Mouse (Mus musculus) stomach, embryonic 14.5 days (tissue): Measurements from ENCODE around the gene Sorcs2. TPM values are rescaled to one million over a fixed set of nuclear protein-coding genes. Genes with fewer than 3 reads are reported as not detected.
A peak's percentile ranks its signal among the peaks of the same experiment; 100 is the strongest.

Experiments
- ATAC-seq: fragments of 200-750 bp; cut with Nextera tagmentation; 2 replicates; pipeline ENCODE4 v1.8.0; 2017; ENCODE audit warnings: low read depth, moderate TSS enrichment; ENCODE audit not compliant: insufficient number of reproducible peaks, insufficient read depth, low FRiP score
- H3K27ac ChIP-seq: fragments of 300-500 bp; sonication (generic); 2 replicates; pipeline ENCODE4 v1.5.1; 2014; ENCODE audit warnings: mild to moderate bottlenecking, low read length, moderate library complexity, mixed read lengths
- H3K27me3 ChIP-seq: fragments of 300-500 bp; sonication (generic); 2 replicates; pipeline ENCODE4 v1.6.1; 2014; ENCODE audit warnings: low read length, control low read depth, mixed read lengths; ENCODE audit not compliant: control insufficient read depth, insufficient read depth
- H3K36me3 ChIP-seq: fragments of 300-500 bp; sonication (generic); 2 replicates; pipeline ENCODE4 v1.6.1; 2014; ENCODE audit warnings: mild to moderate bottlenecking, control low read depth, low read length, moderate library complexity, mixed read lengths; ENCODE audit not compliant: control insufficient read depth, insufficient read depth
- H3K4me1 ChIP-seq: fragments of 300-500 bp; sonication (generic); 2 replicates; pipeline ENCODE4 v1.6.1; 2014; ENCODE audit warnings: low read length, control low read depth, mixed read lengths; ENCODE audit not compliant: control insufficient read depth, insufficient read depth
- H3K4me2 ChIP-seq: fragments of 300-500 bp; sonication (generic); replicated peaks from 2 replicates; pipeline ENCODE4 v1.6.1; 2014; ENCODE audit warnings: low read depth, low read length, control low read depth
- H3K4me3 ChIP-seq: fragments of 300-500 bp; sonication (generic); 2 replicates; pipeline ENCODE4 v1.5.1; 2014; ENCODE audit warnings: low read depth, low read length, control low read depth
- H3K9ac ChIP-seq: fragments of 300-500 bp; sonication (generic); replicated peaks from 2 replicates; pipeline ENCODE4 v1.6.1; 2014; ENCODE audit warnings: low read depth, mild to moderate bottlenecking, control low read depth, low read length, moderate library complexity, mixed read lengths
- H3K9me3 ChIP-seq: fragments of 300-500 bp; sonication (generic); 2 replicates; pipeline ENCODE4 v1.6.1; 2016; ENCODE audit warnings: low read depth, low read length, control low read depth; ENCODE audit not compliant: control insufficient read depth
- WGBS: fragments of 180-500 bp; shearing (Covaris S2); extraction: QIAGEN DNeasy Blood & Tissue Kit; methylation state at CpG from one replicate; pipeline ENCODE4 v1.1.7; 2014; 5-methylcytosine and 5-hydroxymethylcytosine counted together
- polyA plus RNA-seq: library from polyadenylated mRNA; unstranded; fragments of >200 nt; fragmentation: Nextera tagmentation; extraction: Ambion mirVana; gene quantifications from 2 replicates; pipeline ENCODE4 v1.2.1, GENCODE M21; 2014

Gene Sorcs2
- polyA plus RNA-seq, 1 experiment from 2014 or later = 14.5 TPM

DNA sequence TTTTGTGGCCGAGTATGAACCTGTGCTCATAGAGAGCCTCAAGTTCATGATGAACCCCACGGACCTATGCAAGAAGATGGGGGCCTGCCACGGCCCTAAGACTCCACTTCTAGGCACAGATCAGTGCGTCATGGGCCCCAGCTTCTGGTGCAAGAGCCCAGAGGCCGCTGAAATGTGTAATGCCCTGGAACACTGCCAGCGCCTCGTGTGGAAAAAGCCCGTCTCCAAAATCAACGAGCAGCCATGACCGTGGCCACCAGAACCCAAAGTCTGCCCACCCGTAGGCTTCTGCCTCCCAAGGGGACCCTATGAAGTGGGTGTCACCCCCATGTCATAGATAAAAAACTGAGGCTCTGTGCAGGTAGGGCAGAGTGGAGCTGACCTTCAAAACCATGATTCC lies 192.5 kb downstream of the Sorcs2 start:
- H3K9ac ChIP-seq = no peak overlapping the region
- 82% methylated on average over 11 of the region's 11 CpGs for WGBS
- no peak overlapping the region for H3K27ac ChIP-seq
- ATAC-seq = no peak
- H3K27me3 ChIP-seq = no peaks in the 10 kb centered on the region
- H3K4me1 ChIP-seq = no peaks in the 10 kb centered on the region
- no peak overlapping the region for H3K4me3 ChIP-seq
- no peaks in the 10 kb centered on the region for H3K9me3 ChIP-seq
- H3K4me2 ChIP-seq = no peak overlapping the region
- no peaks in the 10 kb centered on the region for H3K36me3 ChIP-seq

DNA sequence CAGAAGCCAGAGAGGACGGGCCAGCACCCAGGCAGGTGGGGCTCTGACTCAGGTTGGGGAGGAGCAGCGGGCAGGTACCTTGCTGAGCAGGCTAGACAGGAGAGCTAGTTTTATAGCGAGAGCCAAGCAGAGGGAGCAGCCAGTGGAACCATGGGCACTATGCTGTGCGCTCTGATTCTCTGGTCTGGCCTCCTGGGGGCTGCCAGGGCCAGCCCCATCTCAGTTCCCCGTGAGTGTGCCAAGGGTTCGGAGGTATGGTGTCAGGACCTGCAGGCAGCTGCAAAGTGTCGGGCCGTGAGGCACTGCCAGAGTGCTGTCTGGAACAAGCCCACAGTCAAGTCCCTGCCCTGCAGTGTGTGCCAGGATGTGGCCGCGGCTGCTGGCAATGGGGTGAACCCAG lies 194.0 kb downstream of the Sorcs2 start, which contains the start of gene Psapl1:
Gene Psapl1, plus strand, starts transcription at position 106 of the 400 bp plus-strand sequence.
- no peak for ATAC-seq
- WGBS = 83% methylated on average over 10 of the region's 10 CpGs
- Histone ChIP-seq H3K4me2 (no peak within 1 kb of the TSS), H3K9ac (no peak within 1 kb of the TSS), H3K9me3 (no peaks in the 10 kb centered on the region), H3K4me3 (no peak within 1 kb of the TSS), H3K36me3 (no peaks in the 10 kb centered on the region), H3K27ac (peak within 1 kb of the TSS; percentile 55; the same call in 1 of the 2 replicates), H3K4me1 (no peaks in the 10 kb centered on the region), H3K27me3 (no peaks in the 10 kb centered on the region)

DNA sequence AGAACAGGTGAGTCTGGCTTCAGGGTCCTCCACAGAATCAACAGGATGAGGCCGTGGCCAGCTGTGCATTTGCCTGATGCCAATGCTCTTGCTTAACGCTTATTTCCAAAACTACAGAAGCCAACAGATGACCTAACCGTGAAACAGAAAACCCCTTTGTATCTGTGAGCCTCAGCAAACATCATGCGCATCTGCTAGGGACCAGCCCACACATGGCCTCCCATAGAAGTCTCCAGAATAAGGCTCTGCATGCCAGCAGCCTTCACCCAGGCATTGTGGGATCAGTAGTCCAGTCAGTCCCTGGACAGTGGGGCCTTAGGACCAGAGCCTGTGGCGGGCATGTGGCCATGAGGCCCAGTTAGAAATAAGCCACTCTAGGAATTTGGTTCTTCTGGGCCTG lies 194.5 kb downstream of the Sorcs2 start:
- no peaks in the 10 kb centered on the region for H3K36me3 ChIP-seq
- ATAC-seq = no peak
- no peak overlapping the region for H3K4me3 ChIP-seq
- H3K27me3 ChIP-seq = no peaks in the 10 kb centered on the region
- H3K9me3 ChIP-seq = no peaks in the 10 kb centered on the region
- H3K9ac ChIP-seq = no peak overlapping the region
- no peak overlapping the region for H3K4me2 ChIP-seq
- peak overlapping the region; percentile 55; the same call in 1 of the 2 replicates for H3K27ac ChIP-seq
- 68% methylated on average over 5 of the region's 5 CpGs for WGBS
- no peaks in the 10 kb centered on the region for H3K4me1 ChIP-seq

DNA sequence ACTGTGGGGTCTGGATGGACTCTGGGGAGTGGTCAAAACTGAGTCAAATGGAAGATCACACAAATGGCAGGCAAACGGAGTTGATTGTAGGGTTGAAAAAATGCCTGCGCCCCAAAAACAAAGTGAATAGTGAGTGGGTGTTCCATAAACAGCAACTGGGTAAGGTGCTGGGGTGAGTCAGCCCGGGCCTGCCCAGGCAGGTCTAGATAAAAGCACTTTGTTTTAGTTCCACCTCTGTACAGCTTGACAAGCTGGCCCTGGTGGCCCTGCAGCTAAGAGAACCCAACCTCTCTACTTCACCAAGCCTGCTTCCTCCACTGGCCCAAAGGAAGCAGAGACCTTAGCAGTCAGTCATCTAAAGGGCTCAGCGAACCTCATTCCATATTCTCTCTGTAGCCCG lies 195.2 kb downstream of the Sorcs2 start:
- Histone ChIP-seq H3K9me3 (no peaks in the 10 kb centered on the region), H3K9ac (no peak overlapping the region), H3K4me2 (no peak overlapping the region), H3K27me3 (no peaks in the 10 kb centered on the region), H3K4me3 (no peak overlapping the region), H3K27ac (peak overlapping the region; percentile 55; the same call in 1 of the 2 replicates), H3K36me3 (no peaks in the 10 kb centered on the region), H3K4me1 (no peaks in the 10 kb centered on the region)
- 70% methylated on average over 5 of the region's 5 CpGs for WGBS
- ATAC-seq = peak; percentile 40; the same call in 1 of the 2 replicates

DNA sequence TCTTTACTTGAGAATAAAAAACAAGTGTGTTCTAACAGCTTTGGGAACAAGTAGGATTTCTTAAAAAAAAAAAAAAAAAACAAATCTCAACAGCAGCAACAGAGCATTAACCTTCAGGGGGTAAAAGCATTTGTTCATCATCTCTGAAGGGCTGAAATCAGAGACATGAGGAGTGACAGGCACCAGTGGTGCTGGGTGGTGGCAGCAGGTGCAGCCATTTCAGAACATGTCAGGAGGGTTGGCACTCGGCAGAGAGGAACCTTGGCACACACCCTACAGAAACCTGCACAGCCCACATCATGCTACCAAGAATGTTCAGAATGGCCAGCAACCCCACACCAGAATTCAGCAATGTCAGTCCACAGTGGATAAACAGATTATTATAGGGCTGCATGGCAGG lies 198.4 kb downstream of the Sorcs2 start:
- no peaks in the 10 kb centered on the region for H3K9me3 ChIP-seq
- no peak overlapping the region for H3K4me2 ChIP-seq
- H3K27ac ChIP-seq = no peak overlapping the region
- no peak overlapping the region for H3K4me3 ChIP-seq
- 80% methylated on average over 1 of the region's 1 CpGs for WGBS
- H3K27me3 ChIP-seq = no peaks in the 10 kb centered on the region
- H3K36me3 ChIP-seq = no peaks in the 10 kb centered on the region
- H3K4me1 ChIP-seq = 0 out of 2 replicates have a peak, but pooled peaks cover 2% of the 10 kb centered on the region
- H3K9ac ChIP-seq = no peak overlapping the region
- no peak for ATAC-seq

DNA sequence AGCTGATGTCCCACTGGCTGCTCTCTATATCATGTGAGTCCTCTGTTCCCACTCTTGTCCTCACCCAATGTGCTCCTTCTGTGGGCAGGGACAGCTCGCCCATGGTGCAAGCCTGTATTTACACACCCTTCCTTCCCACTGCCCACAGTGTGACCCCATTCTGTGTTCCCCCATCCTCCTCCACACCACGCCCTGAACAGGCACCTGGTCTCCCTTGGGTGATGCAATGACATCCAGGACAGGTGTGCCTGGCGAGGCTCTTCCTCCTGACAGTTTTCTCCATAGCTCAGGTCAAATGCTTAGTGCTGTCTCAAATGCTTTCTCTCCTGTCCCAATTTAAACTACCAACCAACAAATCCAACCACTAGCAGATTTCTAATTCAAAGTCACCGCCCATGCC lies 202.5 kb downstream of the Sorcs2 start:
- WGBS = 84% methylated on average over 4 of the region's 4 CpGs
- ATAC-seq = no peak
- Histone ChIP-seq H3K4me1 (peaks cover 10% of the 10 kb centered on the region; the same call in 1 of the 2 replicates), H3K27ac (no peak overlapping the region), H3K9ac (no peak overlapping the region), H3K27me3 (no peaks in the 10 kb centered on the region), H3K4me2 (no peak overlapping the region), H3K9me3 (no peaks in the 10 kb centered on the region), H3K4me3 (no peak overlapping the region), H3K36me3 (no peaks in the 10 kb centered on the region)

DNA sequence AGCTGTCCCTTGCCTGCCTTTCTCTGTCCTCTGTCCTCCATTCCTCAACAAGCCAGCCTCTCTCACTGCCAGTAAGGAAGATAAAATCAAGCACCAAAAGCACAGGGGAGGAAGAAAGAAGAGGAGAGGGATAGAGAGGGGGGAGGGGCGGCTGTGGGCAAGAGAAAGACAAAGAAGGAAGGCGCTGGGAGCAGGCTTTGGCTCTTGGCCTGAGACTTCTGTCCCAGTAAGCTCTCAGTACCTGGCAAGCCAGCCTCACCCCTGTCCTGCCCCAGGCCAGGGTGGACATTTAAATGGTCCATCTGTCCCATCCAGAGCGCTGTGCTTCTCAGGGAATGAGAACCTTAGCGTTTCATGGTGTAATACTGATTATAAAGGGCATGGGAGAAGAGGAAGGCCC lies 203.3 kb downstream of the Sorcs2 start:
- WGBS = 57% methylated on average over 4 of the region's 4 CpGs

DNA sequence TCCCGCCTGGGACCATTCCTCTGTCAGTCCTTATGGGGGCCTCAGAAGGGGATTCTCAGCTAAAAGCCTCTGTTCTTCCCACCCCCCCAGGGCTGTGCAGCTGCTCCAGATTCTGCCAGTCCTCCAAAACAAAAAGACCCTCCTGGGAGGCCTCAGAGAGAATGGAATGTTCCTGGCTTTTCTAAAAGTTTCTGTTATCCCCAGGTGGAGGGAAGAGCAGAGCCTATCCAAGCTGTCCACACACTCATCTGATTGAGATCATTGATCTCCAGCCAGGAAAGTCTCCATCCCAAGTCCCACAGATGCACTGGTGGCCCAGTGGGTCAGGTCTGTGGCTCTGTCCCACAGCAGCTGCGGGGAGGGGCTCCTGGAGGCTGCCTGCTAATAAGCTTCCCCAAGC lies 205.3 kb downstream of the Sorcs2 start:
- Histone ChIP-seq H3K27ac (no peak overlapping the region), H3K27me3 (no peaks in the 10 kb centered on the region), H3K4me1 (peaks cover 10% of the 10 kb centered on the region; the same call in 1 of the 2 replicates), H3K9me3 (no peaks in the 10 kb centered on the region), H3K4me2 (no peak overlapping the region), H3K9ac (no peak overlapping the region), H3K36me3 (no peaks in the 10 kb centered on the region), H3K4me3 (no peak overlapping the region)
- no peak for ATAC-seq
- WGBS = 87% methylated on average over 2 of the region's 2 CpGs

More for the DNA sequence above, 203.3 kb downstream of the Sorcs2 start:
- ATAC-seq = no peak
- H3K9me3 ChIP-seq = no peaks in the 10 kb centered on the region
- peaks cover 10% of the 10 kb centered on the region; the same call in 1 of the 2 replicates for H3K4me1 ChIP-seq
- H3K36me3 ChIP-seq = no peaks in the 10 kb centered on the region
- H3K27ac ChIP-seq = no peak overlapping the region
- H3K4me2 ChIP-seq = no peak overlapping the region
- H3K27me3 ChIP-seq = no peaks in the 10 kb centered on the region
- H3K9ac ChIP-seq = no peak overlapping the region
- no peak overlapping the region for H3K4me3 ChIP-seq

DNA sequence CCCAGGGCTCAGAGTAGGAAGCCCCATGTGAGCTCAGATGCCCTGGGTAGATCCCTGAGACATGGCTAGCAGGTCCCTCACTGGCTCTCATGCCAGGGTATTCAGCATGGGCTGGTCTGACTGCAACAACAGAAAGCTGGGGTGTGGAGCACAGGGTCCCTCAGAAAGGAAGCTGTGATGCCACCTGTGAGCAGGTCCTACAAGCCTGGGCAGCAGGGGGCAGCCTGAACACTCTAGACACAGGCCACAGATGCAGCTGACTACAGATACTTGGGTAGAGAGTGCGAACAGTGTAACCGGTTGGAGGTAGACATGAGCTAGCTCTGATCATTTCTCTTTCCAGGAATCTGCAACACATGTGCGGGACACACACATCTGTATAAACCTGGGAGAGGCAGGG lies 206.1 kb downstream of the Sorcs2 start:
- Histone ChIP-seq H3K27me3 (no peaks in the 10 kb centered on the region), H3K9ac (no peak overlapping the region), H3K4me1 (peaks cover 10% of the 10 kb centered on the region; the same call in 1 of the 2 replicates), H3K4me2 (no peak overlapping the region), H3K9me3 (no peaks in the 10 kb centered on the region), H3K4me3 (no peak overlapping the region), H3K36me3 (no peaks in the 10 kb centered on the region), H3K27ac (no peak overlapping the region)
- WGBS = 88% methylated on average over 3 of the region's 3 CpGs
- ATAC-seq = no peak
